Mouse (Mus musculus): ENCODE measurements around the gene 6330409D20Rik. TPM values are rescaled to one million over a fixed set of nuclear protein-coding genes. Genes with fewer than 3 reads are reported as not detected.

Gene 6330409D20Rik
- polyA plus RNA-seq, 1 experiment from 2014 or later: 2.8 TPM

DNA sequence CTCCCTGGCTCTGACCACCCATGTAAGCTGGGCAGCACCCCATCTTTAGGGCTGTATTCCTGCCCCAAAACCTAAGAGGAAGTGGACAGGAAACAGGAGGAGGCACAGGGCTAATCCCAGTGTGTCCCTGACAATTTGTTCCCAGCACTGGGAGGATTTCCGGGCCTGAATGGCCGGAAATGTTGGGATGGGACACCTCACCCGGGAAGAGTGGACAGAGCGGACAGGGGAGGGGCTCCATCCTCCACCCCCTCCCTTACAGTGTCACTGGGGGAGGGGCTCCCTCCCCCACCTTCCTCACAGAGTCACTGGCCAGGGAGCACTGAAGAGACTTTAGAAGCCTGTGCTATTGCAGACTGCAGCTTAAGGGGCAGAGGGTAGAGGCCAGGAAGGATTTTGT lies 5.9 kb downstream of the 6330409D20Rik start:
- WGBS: 60% methylated on average over 4 of the region's 4 CpGs
- H3K9ac ChIP-seq (replicated peaks): no peak overlapping the region
- no peak overlapping the region for H3K4me2 ChIP-seq (replicated peaks)
- H3K4me1 ChIP-seq: peaks cover 6% of the 10 kb centered on the region; the same call in 1 of the 2 replicates
- no peak for ATAC-seq (ENCODE audit: low FRiP score, low read depth)
- H3K4me3 ChIP-seq: no peak overlapping the region
- H3K9me3 ChIP-seq: no peaks in the 10 kb centered on the region
- no peaks in the 10 kb centered on the region for H3K27me3 ChIP-seq
- H3K36me3 ChIP-seq: no peaks in the 10 kb centered on the region
- 0 out of 2 replicates have a peak overlapping the region, but pooled peaks have one; percentile 25 for H3K27ac ChIP-seq (replicated peaks)

DNA sequence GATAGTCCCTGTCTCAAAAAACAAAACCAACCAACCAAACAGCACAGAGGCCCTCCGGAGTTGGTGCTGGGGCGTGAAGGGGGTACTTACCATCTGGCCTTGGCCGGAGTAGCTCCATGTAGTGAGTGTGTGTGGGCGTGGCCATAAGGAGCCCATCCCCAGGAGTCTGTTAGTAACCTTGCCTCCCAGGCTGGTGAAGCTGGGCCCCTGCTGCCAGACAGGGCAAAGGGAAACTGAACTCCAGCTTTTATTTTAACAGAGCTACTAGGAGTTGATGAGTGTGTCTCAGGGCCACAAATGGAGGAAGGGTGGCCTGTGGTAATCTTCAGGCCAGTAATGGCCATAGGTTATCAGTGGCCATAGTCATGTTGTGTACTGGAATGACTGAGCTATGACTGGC lies 6.3 kb downstream of the 6330409D20Rik start:
- 27% methylated on average over 4 of the region's 4 CpGs for WGBS
- Histone ChIP-seq H3K9ac (replicated peaks) (no peak overlapping the region), H3K27me3 (no peaks in the 10 kb centered on the region), H3K9me3 (no peaks in the 10 kb centered on the region), H3K27ac (replicated peaks) (0 out of 2 replicates have a peak overlapping the region, but pooled peaks have one; percentile 25), H3K4me1 (peaks cover 6% of the 10 kb centered on the region; the same call in 1 of the 2 replicates), H3K36me3 (no peaks in the 10 kb centered on the region), H3K4me3 (no peak overlapping the region), H3K4me2 (replicated peaks) (no peak overlapping the region)
- no peak for ATAC-seq (ENCODE audit: low FRiP score, low read depth)

DNA sequence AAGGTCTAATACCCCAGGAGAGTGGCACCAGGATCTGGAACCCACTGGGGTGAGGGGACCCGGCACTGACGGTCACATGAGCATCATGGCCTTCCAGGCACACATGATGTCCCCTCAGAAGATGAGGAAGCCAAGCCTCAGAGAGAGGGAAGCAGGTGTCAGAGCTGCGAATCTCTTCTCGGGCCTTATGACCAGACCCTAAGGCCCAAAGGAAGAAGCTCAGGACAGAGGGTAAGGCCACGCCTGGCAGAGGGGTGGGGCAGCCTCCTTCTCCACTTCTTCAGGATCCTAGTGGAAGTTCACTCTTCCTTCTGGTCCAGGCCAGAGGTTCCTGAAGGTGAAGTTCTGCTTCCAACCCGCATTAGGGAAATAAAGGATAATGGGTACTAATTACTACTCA lies 8.1 kb downstream of the 6330409D20Rik start:
- no peaks in the 10 kb centered on the region for H3K36me3 ChIP-seq
- no peak overlapping the region for H3K27ac ChIP-seq (replicated peaks)
- H3K27me3 ChIP-seq: no peaks in the 10 kb centered on the region
- no peak overlapping the region for H3K4me2 ChIP-seq (replicated peaks)
- no peak overlapping the region for H3K9ac ChIP-seq (replicated peaks)
- no peaks in the 10 kb centered on the region for H3K9me3 ChIP-seq
- no peak overlapping the region for H3K4me3 ChIP-seq
- H3K4me1 ChIP-seq: peaks cover 6% of the 10 kb centered on the region; the same call in 1 of the 2 replicates
- ATAC-seq (ENCODE audit: low FRiP score, low read depth): no peak
- WGBS: 80% methylated on average over 6 of the region's 6 CpGs

DNA sequence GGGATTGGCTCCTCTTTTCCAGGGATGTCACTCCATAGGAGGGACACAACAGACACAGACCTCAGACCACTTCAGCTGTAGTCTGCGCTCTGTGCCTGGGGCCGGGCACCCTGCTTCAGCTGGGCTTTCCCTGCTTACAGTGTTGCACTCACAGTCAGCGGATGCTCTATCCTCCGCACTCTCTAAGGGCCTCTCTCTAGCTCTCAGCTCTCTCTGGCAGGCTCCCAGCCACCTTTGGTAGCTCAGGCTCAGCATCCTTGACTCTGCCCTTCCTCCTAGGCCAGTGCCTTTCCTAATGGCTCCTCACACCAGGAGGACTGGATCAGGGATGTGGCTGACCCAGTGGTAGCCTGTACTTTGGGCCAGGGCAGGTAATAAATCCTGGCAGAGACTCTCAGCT lies 8.9 kb downstream of the 6330409D20Rik start:
- Histone ChIP-seq H3K4me1 (peaks cover 9% of the 10 kb centered on the region; the same call in 1 of the 2 replicates), H3K27ac (replicated peaks) (no peak overlapping the region)
- no peak for ATAC-seq (ENCODE audit: low FRiP score, low read depth)

DNA sequence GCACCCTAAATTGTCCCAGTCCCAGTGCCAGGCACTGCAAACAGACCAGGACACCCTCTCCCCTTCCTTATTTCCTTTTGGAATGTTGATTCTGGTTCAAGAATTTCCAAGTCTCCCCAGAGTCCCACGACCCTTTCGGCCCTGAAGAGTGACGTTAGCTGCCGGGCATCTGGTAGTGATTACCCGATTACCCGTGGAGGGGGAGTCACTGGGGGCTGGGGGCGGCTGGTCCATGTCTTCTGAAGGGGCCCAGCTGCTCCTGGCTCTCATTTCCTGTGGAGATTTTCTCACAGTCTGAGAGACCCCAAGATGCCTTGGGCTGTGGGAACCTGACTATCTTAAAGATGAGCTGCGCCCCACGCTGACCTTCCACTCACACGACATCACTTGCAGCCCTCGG lies 10.0 kb downstream of the 6330409D20Rik start:
- peaks cover 9% of the 10 kb centered on the region; the same call in 1 of the 2 replicates for H3K4me1 ChIP-seq

More for the DNA sequence above, 8.9 kb downstream of the 6330409D20Rik start:
- no peak overlapping the region for H3K4me2 ChIP-seq (replicated peaks)
- H3K27me3 ChIP-seq: no peaks in the 10 kb centered on the region
- no peaks in the 10 kb centered on the region for H3K36me3 ChIP-seq
- no peaks in the 10 kb centered on the region for H3K9me3 ChIP-seq
- no peak overlapping the region for H3K4me3 ChIP-seq
- 80% methylated on average over 4 of the region's 4 CpGs for WGBS
- H3K9ac ChIP-seq (replicated peaks): no peak overlapping the region

DNA sequence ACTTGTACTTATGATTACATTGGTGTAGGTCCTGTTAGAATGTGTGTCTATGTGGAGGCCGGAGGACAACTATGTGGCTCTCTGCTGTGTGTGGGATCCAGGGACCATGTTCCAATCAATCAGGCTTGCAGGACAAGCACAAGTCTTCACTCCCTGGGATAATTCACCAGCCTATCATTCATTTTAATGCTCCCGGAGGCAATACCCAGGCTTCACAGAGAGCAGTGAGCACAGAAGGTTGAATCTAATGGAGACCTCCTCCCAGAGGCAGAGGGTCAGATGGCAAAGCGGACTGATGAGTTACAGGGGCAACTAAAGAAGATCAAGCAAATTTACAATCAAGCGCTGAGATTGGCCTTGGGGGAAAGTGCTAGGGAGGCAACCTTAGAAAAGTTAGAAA lies 11.3 kb downstream of the 6330409D20Rik start:
- no peaks in the 10 kb centered on the region for H3K27me3 ChIP-seq
- H3K9me3 ChIP-seq: no peaks in the 10 kb centered on the region
- no peak overlapping the region for H3K4me3 ChIP-seq
- H3K36me3 ChIP-seq: no peaks in the 10 kb centered on the region
- WGBS: 85% methylated on average over 4 of the region's 4 CpGs
- H3K9ac ChIP-seq (replicated peaks): no peak overlapping the region
- H3K27ac ChIP-seq (replicated peaks): no peak overlapping the region
- no peak for ATAC-seq (ENCODE audit: low FRiP score, low read depth)
- peaks cover 6% of the 10 kb centered on the region; the same call in 1 of the 2 replicates for H3K4me1 ChIP-seq
- H3K4me2 ChIP-seq (replicated peaks): no peak overlapping the region

More for the DNA sequence above, 10.0 kb downstream of the 6330409D20Rik start:
- Histone ChIP-seq H3K4me3 (no peak overlapping the region), H3K36me3 (no peaks in the 10 kb centered on the region), H3K27ac (replicated peaks) (no peak overlapping the region), H3K9ac (replicated peaks) (no peak overlapping the region), H3K27me3 (no peaks in the 10 kb centered on the region), H3K4me2 (replicated peaks) (no peak overlapping the region), H3K9me3 (no peaks in the 10 kb centered on the region)
- 56% methylated on average over 11 of the region's 11 CpGs for WGBS
- no peak for ATAC-seq (ENCODE audit: low FRiP score, low read depth)

DNA sequence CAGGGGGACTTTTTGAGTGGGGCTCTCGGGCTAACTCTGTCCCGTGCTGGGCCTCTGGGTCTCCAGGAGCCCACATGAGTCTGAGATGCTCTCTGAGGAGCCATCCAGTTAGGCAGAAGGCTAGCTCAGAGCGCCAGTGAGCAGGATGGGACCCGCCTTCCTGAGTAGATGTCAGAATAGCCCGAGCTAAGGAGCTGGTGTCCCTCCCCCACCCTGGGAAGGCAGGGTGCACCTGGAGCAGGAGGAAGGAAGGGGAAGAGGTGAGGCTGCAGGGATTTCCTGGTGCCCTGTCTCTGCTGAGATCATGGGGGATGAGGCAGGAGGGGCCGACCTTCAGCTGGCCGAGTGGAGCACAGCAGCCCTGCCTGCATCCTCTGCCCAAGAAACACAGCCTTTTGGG lies 12.4 kb downstream of the 6330409D20Rik start:
- no peak for ATAC-seq (ENCODE audit: low FRiP score, low read depth)
- Histone ChIP-seq H3K4me1 (peaks cover 3% of the 10 kb centered on the region; the same call in 1 of the 2 replicates), H3K27ac (replicated peaks) (no peak overlapping the region), H3K4me3 (peak overlapping the region; percentile 31; the same call in 1 of the 2 replicates), H3K27me3 (no peaks in the 10 kb centered on the region), H3K4me2 (replicated peaks) (no peak overlapping the region), H3K9me3 (no peaks in the 10 kb centered on the region), H3K36me3 (no peaks in the 10 kb centered on the region), H3K9ac (replicated peaks) (no peak overlapping the region)
- WGBS: 60% methylated on average over 7 of the region's 7 CpGs

DNA sequence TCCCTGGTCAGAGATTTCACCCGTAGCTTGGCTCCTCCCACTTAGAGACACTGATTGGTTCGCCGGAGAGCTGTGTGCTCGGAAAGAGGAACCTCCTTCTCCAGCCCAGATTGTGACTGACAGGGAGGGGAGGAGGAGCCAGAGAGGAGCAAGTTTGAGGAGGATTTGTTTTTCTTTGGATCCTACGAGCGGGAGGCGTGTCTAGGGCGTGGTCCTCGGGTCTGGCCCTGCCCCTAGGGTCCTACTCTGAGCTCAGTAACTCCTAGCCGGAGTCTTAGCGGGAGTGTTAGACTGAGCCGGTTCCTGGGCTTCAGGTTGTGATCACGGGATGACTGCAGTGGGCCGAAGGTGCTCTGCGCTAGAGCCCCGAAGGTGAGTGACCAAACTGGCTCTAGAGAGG lies 13.4 kb downstream of the 6330409D20Rik start:
- 1% methylated on average over 16 of the region's 16 CpGs for WGBS
- H3K36me3 ChIP-seq: no peaks in the 10 kb centered on the region

DNA sequence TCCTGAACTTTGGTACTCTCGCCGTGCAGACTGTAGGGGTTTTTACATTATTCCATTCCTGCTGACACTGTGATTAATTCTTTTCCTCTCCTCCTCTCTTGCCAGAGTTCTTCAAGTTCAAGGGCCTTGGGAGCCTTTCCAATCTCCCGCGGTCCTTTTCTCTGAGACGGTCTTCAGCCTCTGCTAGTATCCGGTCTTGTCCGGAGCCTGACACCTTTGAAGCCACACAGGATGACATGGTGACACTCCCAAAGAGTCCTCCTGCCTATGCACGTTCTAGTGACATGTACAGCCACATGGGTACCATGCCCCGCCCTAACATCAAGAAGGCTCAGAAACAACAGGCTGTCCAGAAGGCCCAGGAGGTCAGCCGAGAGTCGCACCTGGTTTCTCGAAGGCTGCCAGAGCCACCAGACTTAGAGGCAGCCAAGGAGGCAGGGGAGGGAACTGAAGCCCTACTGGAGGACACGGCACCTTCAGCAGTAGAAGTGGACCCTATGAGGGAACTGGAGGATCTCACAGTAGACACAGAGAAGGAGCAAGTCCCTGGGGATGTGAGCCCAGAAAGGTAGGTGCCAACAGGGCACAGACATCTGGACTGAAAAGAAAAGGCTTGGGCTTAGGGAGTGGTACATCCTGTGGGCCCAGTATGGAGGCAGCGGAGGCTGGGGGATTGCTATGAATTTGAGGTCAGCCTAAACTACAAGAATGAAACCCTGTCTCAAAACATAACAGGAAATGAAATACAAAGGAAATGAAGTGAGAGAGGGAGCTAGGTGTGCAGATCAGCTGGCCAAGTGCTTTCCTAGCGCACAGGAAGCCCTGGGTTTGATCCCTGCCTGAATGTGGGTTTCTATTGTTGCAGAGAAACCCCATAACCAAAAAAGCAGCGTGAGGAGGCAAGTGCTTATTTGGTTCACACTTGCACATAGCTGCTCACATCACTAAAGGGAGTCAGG lies 15.7 kb downstream of the 6330409D20Rik start:
- Histone ChIP-seq H3K27me3 (peaks cover 4% of the 10 kb centered on the region; the same call in 1 of the 2 replicates), H3K4me2 (replicated peaks) (no peak overlapping the region), H3K9ac (replicated peaks) (no peak overlapping the region), H3K4me1 (peaks cover 7% of the 10 kb centered on the region), H3K9me3 (no peaks in the 10 kb centered on the region), H3K27ac (replicated peaks) (no peak overlapping the region), H3K36me3 (no peaks in the 10 kb centered on the region), H3K4me3 (no peak overlapping the region)
- WGBS: 81% methylated on average over 16 of the region's 16 CpGs
- ATAC-seq (ENCODE audit: low FRiP score, low read depth): no peak

More for the DNA sequence above, 13.4 kb downstream of the 6330409D20Rik start:
- 0 out of 2 replicates have a peak overlapping the region, but pooled peaks have one; percentile 34 for H3K9ac ChIP-seq (replicated peaks)
- no peaks in the 10 kb centered on the region for H3K27me3 ChIP-seq
- peak overlapping the region; percentile 31 for H3K4me3 ChIP-seq
- ATAC-seq (ENCODE audit: low FRiP score, low read depth): peak; percentile 94
- H3K9me3 ChIP-seq: no peaks in the 10 kb centered on the region
- H3K27ac ChIP-seq (replicated peaks): no peak overlapping the region
- peaks cover 3% of the 10 kb centered on the region; the same call in 1 of the 2 replicates for H3K4me1 ChIP-seq
- peak overlapping the region; percentile 52 for H3K4me2 ChIP-seq (replicated peaks)

DNA sequence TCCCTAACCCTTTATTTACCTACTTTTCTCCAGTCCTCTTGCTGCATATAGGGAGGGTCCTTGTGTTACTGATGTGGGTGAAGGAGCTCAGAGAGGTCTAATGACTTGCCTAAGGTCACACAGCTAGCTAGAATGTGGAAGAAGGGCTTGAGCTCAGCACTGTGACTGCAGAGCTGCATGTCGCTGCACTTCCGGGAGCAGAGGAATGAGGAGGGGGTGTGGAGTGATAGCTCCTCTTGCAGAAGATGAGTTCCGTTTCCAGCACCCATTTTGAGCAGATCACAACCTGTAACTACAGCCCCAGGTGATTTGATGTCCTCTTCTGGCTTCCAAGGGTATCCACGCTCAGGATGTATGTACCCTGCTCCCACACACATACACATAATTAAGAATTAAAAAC lies 16.7 kb downstream of the 6330409D20Rik start:
- Histone ChIP-seq H3K36me3 (no peaks in the 10 kb centered on the region), H3K9ac (replicated peaks) (no peak overlapping the region), H3K27ac (replicated peaks) (no peak overlapping the region), H3K9me3 (no peaks in the 10 kb centered on the region), H3K4me3 (no peak overlapping the region), H3K27me3 (peaks cover 4% of the 10 kb centered on the region; the same call in 1 of the 2 replicates), H3K4me2 (replicated peaks) (no peak overlapping the region), H3K4me1 (peaks cover 7% of the 10 kb centered on the region)
- 84% methylated on average over 4 of the region's 4 CpGs for WGBS
- ATAC-seq (ENCODE audit: low FRiP score, low read depth): no peak

DNA sequence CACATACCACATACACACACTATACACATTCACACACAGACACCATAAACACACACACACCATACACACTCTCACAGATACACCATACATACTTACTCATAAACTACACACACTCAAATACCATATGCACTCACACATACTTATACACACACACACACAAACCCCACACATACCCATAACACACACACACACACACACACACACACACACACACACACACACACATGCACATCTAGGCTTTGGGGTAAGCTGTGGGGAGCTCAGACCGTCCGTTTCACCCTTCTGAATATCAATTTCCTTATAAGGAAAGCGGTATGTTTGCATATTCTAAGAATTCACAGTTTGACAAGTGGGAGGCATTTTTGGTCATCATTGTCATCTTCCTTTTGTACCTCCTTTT lies 18.2 kb downstream of the 6330409D20Rik start:
- H3K27me3 ChIP-seq: peaks cover 4% of the 10 kb centered on the region; the same call in 1 of the 2 replicates
- no peak overlapping the region for H3K4me2 ChIP-seq (replicated peaks)
- no peaks in the 10 kb centered on the region for H3K9me3 ChIP-seq
- no peak overlapping the region for H3K9ac ChIP-seq (replicated peaks)
- H3K27ac ChIP-seq (replicated peaks): no peak overlapping the region
- no peaks in the 10 kb centered on the region for H3K36me3 ChIP-seq
- 90% methylated on average over 3 of the region's 3 CpGs for WGBS
- no peak overlapping the region for H3K4me3 ChIP-seq
- H3K4me1 ChIP-seq: peaks cover 11% of the 10 kb centered on the region
- no peak for ATAC-seq (ENCODE audit: low FRiP score, low read depth)

DNA sequence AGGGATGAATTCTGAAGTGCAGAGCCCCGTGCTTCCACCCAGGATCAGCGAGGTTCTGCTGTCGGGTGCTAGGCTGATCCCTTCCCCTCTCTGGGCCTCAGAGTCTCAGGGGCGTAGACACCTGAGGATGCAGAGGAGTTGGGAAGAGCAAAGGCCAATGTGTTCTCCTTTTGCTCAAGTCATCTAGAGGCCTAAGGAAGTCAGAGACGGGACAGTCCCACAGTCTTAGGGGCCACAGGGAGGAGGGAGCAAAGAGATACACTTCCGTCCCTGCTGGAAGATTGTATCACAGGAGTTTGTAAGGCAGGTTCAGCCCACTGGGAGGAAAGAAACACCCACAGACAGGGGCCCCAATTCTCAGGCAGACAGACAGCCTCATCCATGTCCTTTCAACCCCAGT lies 18.8 kb downstream of the 6330409D20Rik start:
- no peaks in the 10 kb centered on the region for H3K36me3 ChIP-seq
- H3K27ac ChIP-seq (replicated peaks): no peak overlapping the region

More for the DNA sequence above, 18.8 kb downstream of the 6330409D20Rik start:
- H3K9me3 ChIP-seq: no peaks in the 10 kb centered on the region
- H3K4me3 ChIP-seq: no peak overlapping the region
- peaks cover 9% of the 10 kb centered on the region for H3K4me1 ChIP-seq
- 55% methylated on average over 6 of the region's 6 CpGs for WGBS
- H3K9ac ChIP-seq (replicated peaks): no peak overlapping the region
- no peak for ATAC-seq (ENCODE audit: low FRiP score, low read depth)
- peaks cover 4% of the 10 kb centered on the region; the same call in 1 of the 2 replicates for H3K27me3 ChIP-seq
- no peak overlapping the region for H3K4me2 ChIP-seq (replicated peaks)
